Mouse (Mus musculus) T-helper 2 cell (primary cell): ENCODE data around the gene Nptx1.

Experiments used
- in situ Hi-C: fragments of 300-600 bp; cut with MboI, MseI; formaldehyde crosslinking; loops from one replicate; pipeline ENCODE4 v1.15.1; 2025; ENCODE audit warnings: high pct_unique_total_duplicates

Gene Nptx1

GRCm38 (mm10) chr11:119547183-119547921 is at the start of gene Nptx1:
Gene Nptx1 (minus strand): TSS chr11:119547753.
- in situ Hi-C loops = no loop called here

- in situ Hi-C loops = no loop called here
Measured at GRCm38 (mm10) chr11:119593966-119594365, 46.4 kb upstream of the Nptx1 start.

- in situ Hi-C loops = no loop called here
Measured at GRCm38 (mm10) chr11:119589242-119589641, 41.7 kb upstream of the Nptx1 start.

GRCm38 (mm10) chr11:119587112-119587511 is 39.6 kb upstream of the Nptx1 start:
- in situ Hi-C loops = no loop called here

GRCm38 (mm10) chr11:119586511-119586910 is 39.0 kb upstream of the Nptx1 start:
- in situ Hi-C loops = no loop called here

- in situ Hi-C loops = no loop called here
Measured at GRCm38 (mm10) chr11:119577721-119578120, 30.2 kb upstream of the Nptx1 start.

GRCm38 (mm10) chr11:119576855-119577254 is 29.3 kb upstream of the Nptx1 start:
- in situ Hi-C loops = no loop called here

- in situ Hi-C loops = no loop called here
Measured at GRCm38 (mm10) chr11:119572316-119573010, 24.9 kb upstream of the Nptx1 start.

- in situ Hi-C loops = no loop called here
Measured at GRCm38 (mm10) chr11:119566188-119566587, 18.6 kb upstream of the Nptx1 start.

- in situ Hi-C loops = no loop called here
Measured at GRCm38 (mm10) chr11:119565684-119566083, 18.1 kb upstream of the Nptx1 start.

- in situ Hi-C loops = no loop called here
Measured at GRCm38 (mm10) chr11:119565021-119565420, 17.5 kb upstream of the Nptx1 start.

- in situ Hi-C loops = no loop called here
Measured at GRCm38 (mm10) chr11:119564383-119564782, 16.8 kb upstream of the Nptx1 start.

GRCm38 (mm10) chr11:119563166-119563565 is 15.6 kb upstream of the Nptx1 start:
- in situ Hi-C loops = no loop called here

GRCm38 (mm10) chr11:119562286-119562685 is 14.7 kb upstream of the Nptx1 start:
- in situ Hi-C loops = no loop called here

GRCm38 (mm10) chr11:119558870-119559610 is 11.5 kb upstream of the Nptx1 start:
- in situ Hi-C loops = no loop called here

GRCm38 (mm10) chr11:119557940-119558869 is 10.7 kb upstream of the Nptx1 start:
- in situ Hi-C loops = no loop called here

GRCm38 (mm10) chr11:119555170-119555569 is 7.6 kb upstream of the Nptx1 start:
- in situ Hi-C loops = no loop called here

- in situ Hi-C loops = no loop called here
Measured at GRCm38 (mm10) chr11:119554706-119555105, 7.2 kb upstream of the Nptx1 start.

- in situ Hi-C loops = no loop called here
Measured at GRCm38 (mm10) chr11:119552902-119553802, 5.6 kb upstream of the Nptx1 start.

- in situ Hi-C loops = no loop called here
Measured at GRCm38 (mm10) chr11:119552301-119552700, 4.7 kb upstream of the Nptx1 start.
